Mouse (Mus musculus): ENCODE results near the gene Hs3st3b1. TPM values are rescaled to one million over a fixed set of nuclear protein-coding genes. Genes with fewer than 3 reads are reported as not detected.

Gene Hs3st3b1
- total RNA-seq, 2 experiments from 2014 or later: 0.59 to 0.90 TPM

DNA sequence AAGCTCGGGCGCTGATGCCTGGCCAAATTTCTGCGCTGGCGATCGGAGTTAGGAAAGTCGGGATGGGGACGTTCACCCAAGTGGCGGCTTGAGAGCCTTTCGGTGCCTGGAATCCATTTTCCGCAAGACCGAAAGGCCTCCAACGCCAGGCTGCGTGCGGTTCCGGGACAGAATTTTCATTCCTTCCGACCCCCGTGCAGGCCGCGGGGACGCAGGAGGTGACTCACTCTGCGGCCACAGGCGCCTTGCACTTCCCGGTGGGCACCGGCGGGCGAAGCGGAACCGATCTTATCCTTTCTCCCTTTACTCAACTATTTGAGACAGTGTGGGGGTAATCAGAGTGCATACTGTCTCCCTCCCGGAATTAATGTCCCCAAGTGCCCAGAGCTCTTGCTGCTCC lies 1.3 kb upstream of the Hs3st3b1 start:
- no peak for DNase-seq

- DNase-seq: peak; percentile 21
These were observed 792 bp downstream of the Hs3st3b1 start for GRCm38 (mm10) chr11:63921044-63921951.

DNA sequence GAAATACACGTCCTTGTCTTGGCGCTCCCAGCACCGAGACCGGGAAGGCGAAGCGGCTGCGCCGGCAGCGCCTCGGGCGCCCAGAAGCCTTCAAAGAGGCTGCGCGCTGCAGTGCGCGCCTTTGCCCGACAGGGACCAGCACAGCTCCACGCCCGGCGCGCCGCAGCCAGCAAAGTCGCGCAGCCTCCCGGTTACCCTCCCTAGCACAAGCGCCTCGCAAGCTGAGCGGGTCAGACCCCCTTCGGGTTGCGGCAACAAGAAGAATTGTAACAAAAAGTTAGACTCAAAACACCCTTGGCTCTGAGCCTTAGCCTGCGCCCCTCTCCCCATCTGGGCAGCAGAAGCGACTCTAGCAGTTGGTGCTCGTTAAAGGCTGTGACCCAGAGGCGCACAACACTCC lies 1.6 kb downstream of the Hs3st3b1 start:
- peak; percentile 81 for DNase-seq

DNA sequence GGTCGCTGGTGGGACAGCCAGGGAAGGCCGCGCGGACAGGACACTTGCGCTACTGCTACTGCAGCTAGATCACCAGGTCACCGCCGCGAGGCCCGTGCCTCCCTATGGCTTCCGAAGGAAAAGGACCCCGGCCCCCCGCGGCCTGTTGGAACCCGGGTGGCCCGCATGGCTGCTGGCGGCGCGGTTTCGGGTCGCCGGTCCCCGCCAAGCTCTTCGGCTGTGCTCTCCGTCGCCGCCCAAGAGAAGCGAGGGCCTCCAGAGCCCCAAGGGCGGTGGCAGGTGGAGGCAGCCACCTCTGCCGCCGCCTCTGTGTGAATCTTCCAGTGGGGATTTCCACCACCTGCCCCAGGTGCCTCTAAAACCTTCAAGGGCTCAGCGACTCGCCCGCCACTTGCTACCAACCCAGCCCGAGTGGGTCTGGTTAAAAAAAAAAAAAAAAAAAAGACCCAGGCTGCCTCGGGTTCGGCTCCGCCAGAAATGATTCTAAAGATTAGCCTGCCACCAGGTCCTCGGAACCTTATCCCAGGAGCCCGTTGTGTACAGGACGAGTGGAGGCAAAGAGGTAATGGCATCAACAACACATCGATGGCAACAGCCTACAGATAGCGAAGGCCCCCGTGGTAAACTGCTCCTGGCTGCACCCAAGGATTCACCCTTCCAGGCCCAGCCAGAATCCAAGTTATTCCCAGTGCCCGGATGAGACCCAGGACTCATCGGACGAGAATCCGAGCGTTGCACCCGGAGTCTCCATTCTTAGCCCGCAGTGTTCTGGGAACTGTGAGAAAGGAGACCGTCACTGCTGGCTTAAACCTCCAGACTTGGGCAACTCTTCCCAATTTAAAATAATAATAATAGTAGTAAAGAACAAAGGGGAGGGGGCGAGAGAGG lies 2.6 kb downstream of the Hs3st3b1 start:
- DNase-seq: no peak

DNA sequence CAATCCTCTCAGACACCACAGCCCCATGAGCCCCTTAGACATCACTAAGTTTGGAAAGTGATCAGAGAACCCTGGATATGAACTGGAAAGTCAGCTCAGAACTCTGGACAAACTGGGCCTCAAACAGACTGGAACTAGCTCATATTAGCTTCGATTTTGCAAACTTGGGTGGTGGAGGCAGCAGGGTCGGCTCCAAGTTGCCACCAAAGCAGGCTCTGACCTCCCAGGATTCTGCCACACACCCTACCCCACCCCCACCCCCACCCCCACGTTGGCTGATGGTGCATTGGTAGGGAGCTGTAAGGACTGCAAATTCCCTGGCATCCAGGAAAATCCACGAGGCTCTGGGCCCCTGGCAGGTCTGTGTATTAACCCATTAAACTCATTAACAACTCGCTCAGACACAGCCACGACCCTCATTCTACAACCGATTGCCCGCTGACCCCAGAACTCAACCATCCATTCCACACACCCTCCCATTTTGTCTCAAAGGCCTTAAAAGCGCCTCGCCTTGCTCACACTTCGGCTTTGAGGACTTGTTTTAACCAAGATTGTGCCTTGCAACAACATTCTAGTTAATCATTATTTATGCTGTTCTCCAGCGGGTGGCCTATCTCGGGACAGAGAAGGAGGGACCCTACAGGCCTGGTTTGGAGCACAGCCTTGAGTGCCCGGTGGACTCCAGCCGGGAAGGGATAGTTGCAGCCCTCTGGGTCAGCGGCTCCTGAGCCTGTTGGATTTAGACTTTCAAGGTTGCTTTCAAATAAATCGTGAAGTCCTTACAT lies 3.6 kb downstream of the Hs3st3b1 start:
- no peak for DNase-seq

DNA sequence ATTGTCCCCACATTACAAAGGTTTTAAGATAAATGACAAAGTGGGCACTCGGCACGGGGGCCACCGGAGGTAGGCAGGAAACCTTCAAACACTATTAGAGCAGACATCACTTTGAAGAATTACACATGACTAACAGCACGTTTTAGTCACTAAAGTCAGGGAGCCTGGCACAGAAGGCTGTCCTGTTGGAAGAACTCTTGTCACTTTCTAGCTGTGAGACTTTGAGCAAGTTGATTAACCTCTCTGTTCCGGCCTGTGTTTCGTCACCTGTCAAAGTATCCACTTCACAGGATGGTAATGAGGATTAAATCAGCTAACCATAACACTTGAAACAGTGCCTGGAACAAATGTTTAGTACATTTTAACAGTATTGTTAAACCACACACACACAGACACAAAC lies 4.5 kb downstream of the Hs3st3b1 start:
- no peak for DNase-seq

DNA sequence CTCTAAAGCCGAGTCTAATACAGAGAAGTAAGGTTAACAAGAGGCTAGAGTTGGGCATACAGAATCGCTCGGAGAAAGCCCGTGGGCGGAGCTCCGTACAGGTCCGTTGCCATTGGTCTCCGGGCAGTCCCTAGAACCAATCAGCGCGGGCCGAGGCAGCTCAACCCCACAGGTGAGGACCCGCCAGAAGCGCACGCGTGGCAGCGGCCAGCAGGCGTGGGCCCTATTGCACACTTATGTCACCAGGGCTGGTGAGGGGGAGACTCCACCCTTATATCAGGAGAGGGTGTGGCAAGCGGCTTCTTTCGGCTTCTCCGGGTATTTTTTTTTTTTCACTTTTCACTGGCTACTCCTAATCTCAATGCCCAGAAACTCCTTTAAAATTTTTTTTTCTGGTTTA lies 7.7 kb downstream of the Hs3st3b1 start:
- DNase-seq: peak; percentile 63

DNA sequence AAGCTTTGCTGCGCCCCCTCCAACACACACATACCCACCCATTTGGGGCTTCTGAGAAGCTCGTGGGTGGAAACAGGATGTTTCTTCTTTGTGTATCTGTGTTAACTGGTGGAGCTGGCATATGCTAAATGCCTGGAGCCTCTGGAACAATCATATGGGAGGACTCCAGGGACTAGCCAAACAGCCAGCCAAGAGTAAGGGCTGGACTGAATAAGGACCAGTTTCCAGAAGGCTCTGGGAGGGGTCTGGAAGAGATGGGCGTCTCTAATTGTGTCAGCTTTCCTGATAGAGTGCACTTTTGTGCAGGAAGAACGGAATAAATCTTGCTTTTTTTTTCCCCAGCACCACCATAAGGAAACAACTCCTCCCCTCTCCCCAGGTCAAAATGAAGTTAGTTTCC lies 8.2 kb downstream of the Hs3st3b1 start:
- no peak for DNase-seq

- no peak for DNase-seq
These were observed 11.1 kb downstream of the Hs3st3b1 start for GRCm38 (mm10) chr11:63911001-63911400.

- DNase-seq: no peak
These were observed 12.1 kb downstream of the Hs3st3b1 start for GRCm38 (mm10) chr11:63909961-63910360.

DNA sequence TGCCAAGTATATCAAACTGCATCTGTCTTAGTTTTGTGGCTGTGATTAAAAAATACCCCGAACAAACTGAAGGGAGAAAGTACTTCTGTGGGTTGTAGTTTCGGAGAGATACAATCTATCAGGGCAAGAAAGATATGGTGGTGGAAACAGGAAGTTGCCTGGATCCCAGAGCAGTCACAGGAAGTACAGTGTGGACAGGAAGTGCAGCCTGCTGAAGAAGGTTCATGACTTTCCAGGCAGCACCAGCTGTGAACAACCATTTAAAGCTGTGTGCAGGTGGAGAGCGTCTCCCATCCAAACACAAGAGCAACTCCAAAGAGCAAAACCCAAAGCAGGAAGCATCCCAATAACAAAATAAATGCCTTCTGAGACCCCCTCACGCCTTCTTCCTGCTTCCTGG lies 13.6 kb downstream of the Hs3st3b1 start:
- DNase-seq: no peak

GRCm38 (mm10) chr11:63906552-63907353 lies 15.3 kb downstream of the Hs3st3b1 start:
- no peak for DNase-seq

DNA sequence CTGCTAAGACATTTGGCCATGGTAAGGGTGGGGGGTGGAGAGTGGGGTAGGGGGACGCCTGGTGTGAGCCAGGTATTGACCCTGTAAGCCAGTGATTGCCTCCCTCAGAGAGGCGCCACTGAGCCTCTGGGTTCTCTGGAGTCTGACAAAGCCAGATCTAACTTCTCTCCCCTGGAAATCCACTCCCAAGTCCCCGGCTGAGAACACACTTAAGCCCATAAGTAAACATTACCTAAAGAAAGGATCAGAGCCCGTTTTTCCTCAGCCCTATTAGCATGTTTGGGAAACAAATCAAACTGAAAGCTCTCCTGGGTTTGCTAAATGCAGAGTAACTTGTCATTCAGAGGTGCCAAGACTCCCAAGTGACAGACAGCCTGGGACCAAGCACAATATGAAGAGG lies 17.3 kb downstream of the Hs3st3b1 start:
- no peak for DNase-seq

- DNase-seq: no peak
These were observed 23.5 kb downstream of the Hs3st3b1 start for GRCm38 (mm10) chr11:63898509-63899168.

GRCm38 (mm10) chr11:63897856-63898508 lies 24.1 kb downstream of the Hs3st3b1 start:
- no peak for DNase-seq

DNA sequence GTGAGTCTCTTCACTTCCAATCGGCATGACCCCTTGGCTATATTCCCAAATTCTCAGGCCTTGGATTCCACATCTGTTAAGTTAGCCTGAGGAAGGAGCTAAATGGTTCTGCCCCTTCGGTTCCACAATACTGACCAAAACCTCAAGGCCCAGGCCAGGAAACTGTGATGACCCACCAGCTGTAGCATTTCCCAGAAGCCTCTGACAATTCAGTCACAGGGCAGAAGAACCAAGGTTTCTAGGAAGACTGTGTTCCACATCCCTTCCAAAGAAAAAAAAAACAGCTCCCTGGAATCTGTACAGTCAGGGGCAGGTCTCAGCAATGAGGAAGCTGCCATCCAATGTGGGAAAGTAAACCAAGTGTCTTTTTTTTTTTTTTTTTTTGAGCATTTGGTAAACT lies 25.1 kb downstream of the Hs3st3b1 start:
- DNase-seq: no peak

DNA sequence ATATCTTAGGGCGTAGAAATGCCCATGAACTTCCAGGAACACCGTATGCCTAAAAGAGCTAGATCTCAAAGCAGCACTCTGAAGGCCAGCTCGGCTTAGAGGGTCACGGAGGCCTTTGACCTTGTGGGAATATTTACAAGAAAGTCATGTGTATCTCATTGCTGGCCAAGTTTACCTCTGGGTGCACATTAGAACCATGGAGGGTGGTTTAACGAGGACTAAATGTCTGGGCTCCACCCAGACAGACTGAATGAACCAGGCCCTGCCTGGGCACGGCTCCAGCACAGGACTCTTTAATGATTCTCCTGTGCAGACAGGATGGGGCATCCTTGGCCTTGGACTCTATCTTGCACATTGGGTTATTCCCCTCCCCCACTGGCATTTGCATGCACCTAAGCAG lies 27.9 kb downstream of the Hs3st3b1 start:
- DNase-seq: no peak

- DNase-seq: no peak
These were observed 28.5 kb downstream of the Hs3st3b1 start for GRCm38 (mm10) chr11:63893557-63893956.

- DNase-seq: no peak
These were observed 30.5 kb downstream of the Hs3st3b1 start for GRCm38 (mm10) chr11:63891479-63892020.

GRCm38 (mm10) chr11:63883385-63883784 lies 38.7 kb downstream of the Hs3st3b1 start:
- DNase-seq: no peak
